Mouse (Mus musculus) urinary bladder, postnatal 36 days (tissue): ENCODE data around the gene Gse1.

Source experiments
- DNase-seq, 2 experiments: peaks; one replicate each; pipeline ENCODE4 v3.0.0; 2022; ENCODE audit warnings: low spot score in 2 of 2, mixed read lengths in 1 of 2

The Gse1 gene

GRCm38 (mm10) chr8:120513145-120513544 is 284.9 kb downstream of the Gse1 start:
- DNase-seq = no peak

GRCm38 (mm10) chr8:120513638-120514461 is 285.6 kb downstream of the Gse1 start:
- DNase-seq = no peak

GRCm38 (mm10) chr8:120515214-120515613 is 287.0 kb downstream of the Gse1 start:
- DNase-seq = no peak

- no peak for DNase-seq
Measured at GRCm38 (mm10) chr8:120515650-120516049, 287.4 kb downstream of the Gse1 start.

- DNase-seq = no peak
Measured at GRCm38 (mm10) chr8:120516182-120516755, 288.0 kb downstream of the Gse1 start.

GRCm38 (mm10) chr8:120517666-120518410 is 289.6 kb downstream of the Gse1 start:
- no peak for DNase-seq

GRCm38 (mm10) chr8:120518736-120519534 is 290.7 kb downstream of the Gse1 start:
- DNase-seq = peak in 1 of 2 experiments; percentile 44

- DNase-seq = no peak
Measured at GRCm38 (mm10) chr8:120520287-120520686, 292.0 kb downstream of the Gse1 start.

- no peak for DNase-seq
Measured at GRCm38 (mm10) chr8:120520707-120521590, 292.7 kb downstream of the Gse1 start.

- no peak for DNase-seq
Measured at GRCm38 (mm10) chr8:120521591-120521965, 293.3 kb downstream of the Gse1 start.

GRCm38 (mm10) chr8:120523641-120524040 is 295.4 kb downstream of the Gse1 start:
- DNase-seq = no peak

GRCm38 (mm10) chr8:120525135-120525534 is 296.9 kb downstream of the Gse1 start:
- no peak for DNase-seq

GRCm38 (mm10) chr8:120525832-120526231 is 297.6 kb downstream of the Gse1 start:
- DNase-seq = no peak

- no peak for DNase-seq
Measured at GRCm38 (mm10) chr8:120526577-120526976, 298.3 kb downstream of the Gse1 start.

GRCm38 (mm10) chr8:120528332-120528731 is 300.1 kb downstream of the Gse1 start:
- DNase-seq = no peak

GRCm38 (mm10) chr8:120529226-120529625 is 301.0 kb downstream of the Gse1 start:
- DNase-seq = no peak

- no peak for DNase-seq
Measured at GRCm38 (mm10) chr8:120530954-120531656, 302.8 kb downstream of the Gse1 start.

- DNase-seq = no peak
Measured at GRCm38 (mm10) chr8:120531775-120532516, 303.7 kb downstream of the Gse1 start.

- DNase-seq = no peak
Measured at GRCm38 (mm10) chr8:120532517-120533215, 304.4 kb downstream of the Gse1 start.
